Mouse (Mus musculus) adrenal gland, postnatal 36 days (tissue): ENCODE data around the gene Mx1. TPM values are rescaled to one million over a fixed set of nuclear protein-coding genes. Genes with fewer than 3 reads are reported as not detected.

ENCODE experiments used
- DNase-seq, 2 experiments: peaks; one replicate each; pipeline ENCODE4 v3.0.0; 2021; ENCODE audit warnings: mixed read lengths in 1 of 2
- long read RNA-seq, 2 experiments: library from polyadenylated mRNA; stranded (forward); transcript quantifications; one replicate each; pipeline ENCODE4 v2.0.0; 2021; ENCODE audit warnings: borderline sequencing depth in 2 of 2
- total RNA-seq, 2 experiments: library from RNA; stranded (reverse); gene quantifications; 2 replicates each; pipeline ENCODE4 v1.2.3; 2021

Mx1 gene
- total RNA-seq = 1 to 10 TPM; 4.3 TPM
- long read RNA-seq, experiment 1 = 0 reads
- long read RNA-seq, experiment 2 = 0 reads

GRCm38 (mm10) chr16:97462481-97463181 is at the start of gene Mx1:
TSS of gene Mx1 (minus strand) at chr16:97462907.
- DNase-seq = no peak

GRCm38 (mm10) chr16:97512347-97512751 is 49.6 kb upstream of the Mx1 start:
- DNase-seq = no peak

- DNase-seq = peak; percentile 5 to 17
Measured at GRCm38 (mm10) chr16:97511495-97511894, 48.8 kb upstream of the Mx1 start.

GRCm38 (mm10) chr16:97510849-97511248 is 48.1 kb upstream of the Mx1 start:
- no peak for DNase-seq

- no peak for DNase-seq
Measured at GRCm38 (mm10) chr16:97507783-97508182, 45.1 kb upstream of the Mx1 start.

- DNase-seq = no peak
Measured at GRCm38 (mm10) chr16:97504793-97505192, 42.1 kb upstream of the Mx1 start.

- no peak for DNase-seq
Measured at GRCm38 (mm10) chr16:97503849-97504248, 41.1 kb upstream of the Mx1 start.

- DNase-seq = no peak
Measured at GRCm38 (mm10) chr16:97500901-97501300, 38.2 kb upstream of the Mx1 start.

GRCm38 (mm10) chr16:97499450-97499849 is 36.7 kb upstream of the Mx1 start:
- no peak for DNase-seq

- no peak for DNase-seq
Measured at GRCm38 (mm10) chr16:97498139-97498538, 35.4 kb upstream of the Mx1 start.

GRCm38 (mm10) chr16:97497682-97498081 is 35.0 kb upstream of the Mx1 start:
- no peak for DNase-seq

- no peak for DNase-seq
Measured at GRCm38 (mm10) chr16:97496026-97496425, 33.3 kb upstream of the Mx1 start.

- no peak for DNase-seq
Measured at GRCm38 (mm10) chr16:97492369-97492768, 29.7 kb upstream of the Mx1 start.

GRCm38 (mm10) chr16:97478655-97479054 is 15.9 kb upstream of the Mx1 start:
- DNase-seq = no peak

- DNase-seq = peak; percentile 14 to 28
Measured at GRCm38 (mm10) chr16:97476524-97476923, 13.8 kb upstream of the Mx1 start.

- DNase-seq = peak; percentile 86 to 89
Measured at GRCm38 (mm10) chr16:97475581-97475980, 12.9 kb upstream of the Mx1 start.

GRCm38 (mm10) chr16:97474671-97475070 is 12.0 kb upstream of the Mx1 start:
- DNase-seq = peak in 1 of 2 experiments; percentile 14

- DNase-seq = no peak
Measured at GRCm38 (mm10) chr16:97467993-97468791, 5.5 kb upstream of the Mx1 start.

GRCm38 (mm10) chr16:97467472-97467871 is 4.8 kb upstream of the Mx1 start:
- no peak for DNase-seq

- no peak for DNase-seq
Measured at GRCm38 (mm10) chr16:97466182-97466957, 3.7 kb upstream of the Mx1 start.

GRCm38 (mm10) chr16:97461271-97461670 is 1.4 kb downstream of the Mx1 start:
- DNase-seq = no peak

GRCm38 (mm10) chr16:97459831-97460230 is 2.9 kb downstream of the Mx1 start:
- no peak for DNase-seq

- no peak for DNase-seq
Measured at GRCm38 (mm10) chr16:97447386-97447785, 15.3 kb downstream of the Mx1 start.
